Mouse (Mus musculus) left cerebral cortex, adult 9 months (tissue): ENCODE measurements at regions not wholly inside any gene's neighbourhood (a gene's known extent, or its start where the extent isn't known, plus 50 kb on each side); places are given as distances from the start of the nearest gene placed in this dataset.
"Not testable (repeated sequence)": the region's sequence is repeated elsewhere in the genome, so short reads cannot be mapped to it uniquely, and the experiment has no call there.

ENCODE experiments used
- DNase-seq, 2 experiments: peaks; one replicate each; pipeline ENCODE4 v3.0.0; 2022; ENCODE audit warnings: low spot score in 2 of 2

- no peak for DNase-seq
Measured at GRCm38 (mm10) chr3:65608385-65608784, 57.6 kb upstream of the Lekr1 start.

DNA sequence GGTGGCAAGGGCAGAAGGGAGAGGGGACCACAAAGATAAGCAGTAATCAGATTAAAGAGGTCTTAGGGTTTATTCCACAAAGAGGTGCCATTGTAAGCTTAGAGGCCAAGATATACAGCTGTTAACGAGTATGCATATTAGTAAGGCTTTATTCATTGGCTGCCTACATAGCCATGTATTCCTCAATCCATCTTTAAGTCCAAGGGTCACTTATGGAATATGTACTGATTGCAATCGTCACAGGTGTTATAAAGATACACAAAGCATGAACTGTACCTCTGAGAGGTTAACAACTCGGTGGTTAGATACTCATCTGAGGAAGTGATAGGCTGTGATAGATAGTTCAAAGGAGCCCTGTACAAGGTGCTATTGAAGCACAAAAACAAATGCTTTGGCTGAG lies 54.3 kb upstream of the Lekr1 start:
- no peak for DNase-seq

DNA sequence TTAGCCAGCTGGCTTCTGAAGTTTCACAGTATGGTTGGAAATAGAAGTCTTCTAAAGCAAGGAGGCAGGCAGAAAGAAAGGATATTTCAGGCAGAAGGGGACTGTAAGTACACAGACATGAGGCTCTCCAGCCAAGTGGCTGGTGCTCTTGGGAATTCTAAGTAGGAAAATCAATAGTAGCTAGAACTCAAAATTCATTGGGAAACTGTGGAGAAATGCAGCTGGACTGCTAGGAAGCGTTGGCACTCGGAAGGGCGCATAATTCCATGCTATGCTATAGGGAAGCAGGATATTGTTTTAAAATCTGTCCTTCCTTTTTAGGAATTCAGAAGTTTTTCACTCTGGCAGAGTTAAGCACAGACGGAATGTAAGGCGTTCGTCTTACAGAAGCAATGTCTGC lies 53.6 kb upstream of the Lekr1 start:
- peak in 1 of 2 experiments; percentile 9 for DNase-seq

- no peak for DNase-seq
Measured at GRCm38 (mm10) chr3:65612968-65613367, 53.1 kb upstream of the Lekr1 start.

- not testable (repeated sequence) for DNase-seq
Measured at GRCm38 (mm10) chr3:65614901-65615300, 51.1 kb upstream of the Lekr1 start.
